Mouse (Mus musculus) T-helper 1 cell (primary cell): ENCODE data around the gene Thada.

Source experiments
- in situ Hi-C: fragments of 300-600 bp; cut with MboI, MseI; formaldehyde crosslinking; loops from one replicate; pipeline ENCODE4 v1.15.1; 2025; ENCODE audit warnings: high pct_unique_total_duplicates

Thada gene

GRCm38 (mm10) chr17:84351912-84352789, 113.9 kb downstream of the Thada start:
- in situ Hi-C loops, result no loop called here

- in situ Hi-C loops, result no loop called here
These were observed 114.7 kb downstream of the Thada start for GRCm38 (mm10) chr17:84351276-84351675.

GRCm38 (mm10) chr17:84348865-84349264, 117.1 kb downstream of the Thada start:
- in situ Hi-C loops, result no loop called here

GRCm38 (mm10) chr17:84342299-84342817, 123.6 kb downstream of the Thada start:
- in situ Hi-C loops, result no loop called here

- in situ Hi-C loops, result no loop called here
These were observed 124.3 kb downstream of the Thada start for GRCm38 (mm10) chr17:84341686-84342085.

- in situ Hi-C loops, result no loop called here
These were observed 125.4 kb downstream of the Thada start for GRCm38 (mm10) chr17:84340574-84340973.

- in situ Hi-C loops, result no loop called here
These were observed 130.0 kb downstream of the Thada start for GRCm38 (mm10) chr17:84335996-84336395.

DNA sequence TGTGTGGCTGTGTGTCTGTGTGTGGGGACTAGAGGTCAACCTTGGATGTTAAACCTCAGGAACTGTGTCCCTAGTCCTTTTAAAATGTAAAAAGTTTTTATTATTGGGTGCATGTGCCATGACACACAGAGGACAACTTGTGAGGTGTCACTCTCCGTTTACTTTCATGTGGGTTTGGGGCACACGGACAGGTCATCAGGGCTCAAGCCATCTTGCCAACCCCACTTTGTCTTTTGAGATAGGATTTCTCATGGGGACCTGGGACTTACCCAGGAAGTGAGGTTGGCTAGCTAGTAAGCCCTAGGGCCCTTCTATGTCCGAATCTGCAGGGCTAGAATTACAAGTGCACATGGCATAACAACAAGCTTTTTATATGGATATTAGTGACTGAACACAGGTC, 130.9 kb downstream of the Thada start:
- in situ Hi-C loops, result no loop called here

DNA sequence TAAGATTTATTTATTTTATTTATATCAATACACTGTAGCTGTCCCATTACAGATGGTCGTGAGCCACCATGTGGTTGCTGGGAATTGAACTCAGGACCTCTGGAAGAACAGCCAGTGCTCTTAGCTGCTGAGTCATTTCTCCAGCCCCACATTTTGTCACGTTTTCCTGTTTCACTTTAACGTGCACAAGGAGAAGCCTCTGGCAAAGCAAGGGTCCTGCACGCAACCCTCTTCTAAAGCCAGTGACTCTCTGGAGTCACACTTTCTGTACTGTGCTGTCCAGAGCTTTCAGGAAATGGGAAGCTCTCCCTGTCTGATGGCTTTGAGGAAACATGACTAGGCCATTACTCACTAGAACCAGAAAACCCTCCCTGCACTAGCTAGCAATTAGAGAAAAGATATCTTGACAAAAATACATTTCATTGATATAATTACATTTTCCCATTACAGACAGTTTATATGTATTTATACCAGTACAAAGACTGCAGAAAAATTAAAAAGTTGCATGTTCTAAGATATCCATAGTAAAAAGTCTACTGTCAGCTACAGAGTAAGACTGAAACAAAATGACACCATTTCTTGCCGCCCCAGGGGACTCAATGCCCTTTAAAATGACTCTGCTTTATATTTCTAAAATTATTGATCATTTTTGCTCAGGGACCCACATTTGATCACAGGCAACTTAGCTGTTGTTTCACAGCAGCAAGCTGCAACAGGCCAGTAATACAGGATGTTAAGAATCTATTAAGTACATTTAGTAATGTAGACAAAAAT, 131.6 kb downstream of the Thada start:
- in situ Hi-C loops, result loop anchor here (5.0 kb wide), 1 partner anchor 78 kb away; no protein-coding TSS in a partner anchor

GRCm38 (mm10) chr17:84332940-84333339, 133.1 kb downstream of the Thada start:
- in situ Hi-C loops, result loop anchor here (5.0 kb wide), 1 partner anchor 79 kb away; no protein-coding TSS in a partner anchor

DNA sequence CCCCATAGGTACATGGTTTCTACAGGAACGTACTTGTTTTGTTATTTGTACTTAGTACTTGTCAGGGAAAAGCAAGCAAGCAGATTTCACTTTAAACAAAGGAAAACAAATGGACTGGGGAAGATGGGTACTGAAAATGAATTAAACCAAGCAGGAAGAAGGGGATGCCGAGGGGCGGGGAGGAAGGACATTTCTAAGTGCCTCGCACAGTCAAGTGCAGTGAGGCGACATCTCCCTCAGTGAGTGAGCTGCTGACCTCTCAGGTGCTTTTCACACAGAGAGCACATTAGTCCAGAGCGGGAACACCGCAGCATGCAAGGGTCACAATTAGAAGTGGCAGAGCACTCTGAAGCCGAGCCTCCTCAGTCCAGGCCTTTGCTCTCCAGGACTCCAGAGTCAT, 135.0 kb downstream of the Thada start:
- in situ Hi-C loops, result loop anchor here (5.0 kb wide), 1 partner anchor 81 kb away; no protein-coding TSS in a partner anchor

- in situ Hi-C loops, result loop anchor here (5.0 kb wide), 1 partner anchor 82 kb away; no protein-coding TSS in a partner anchor
These were observed 135.5 kb downstream of the Thada start for GRCm38 (mm10) chr17:84330506-84330905.

DNA sequence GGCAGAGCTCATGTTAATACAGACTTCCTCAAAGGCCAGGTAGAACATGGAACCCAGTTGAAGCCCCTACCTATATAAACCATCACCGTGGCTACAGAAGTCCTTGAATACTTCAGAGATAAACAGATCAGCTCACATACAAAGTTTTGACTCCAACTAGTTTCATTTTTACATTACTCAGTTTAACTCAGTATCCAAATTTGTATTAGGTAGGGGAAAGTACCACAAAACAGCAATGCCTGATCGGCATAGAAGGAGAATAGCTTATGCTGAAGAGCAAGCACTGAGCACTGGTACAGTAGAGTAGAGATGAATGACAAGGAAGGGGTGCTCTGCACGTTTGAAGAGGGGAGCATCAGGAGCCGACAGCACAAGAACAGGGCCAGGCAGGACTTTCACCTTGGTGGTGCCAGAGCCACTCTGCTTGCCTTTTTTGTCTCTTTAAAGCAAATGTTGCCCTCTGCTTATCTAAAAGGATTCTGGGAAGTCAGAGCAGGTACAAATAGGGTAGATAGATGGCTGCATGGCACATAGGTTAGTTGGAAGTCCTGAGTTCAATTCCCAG, 136.0 kb downstream of the Thada start:
- in situ Hi-C loops, result loop anchor here (5.0 kb wide), 1 partner anchor 82 kb away; no protein-coding TSS in a partner anchor

DNA sequence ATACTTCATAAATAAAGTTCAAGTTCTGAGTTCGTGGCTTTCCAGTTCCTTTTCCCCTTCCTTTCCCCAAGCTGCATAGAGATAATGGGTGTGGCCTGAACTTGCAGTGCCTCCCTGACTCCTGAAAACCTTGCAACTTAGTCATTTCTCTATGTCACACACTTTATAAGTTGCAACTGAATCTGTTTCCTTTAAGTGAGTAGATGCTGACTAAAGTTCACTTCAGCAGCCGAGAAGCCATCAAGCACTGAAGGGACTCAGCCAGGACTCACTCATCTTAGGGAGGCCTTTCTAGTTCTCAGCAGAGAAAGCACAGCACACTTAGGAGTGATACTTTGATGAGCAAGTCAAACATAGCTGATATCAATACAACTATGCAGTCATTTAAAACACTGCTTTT, 137.5 kb downstream of the Thada start:
- in situ Hi-C loops, result no loop called here

DNA sequence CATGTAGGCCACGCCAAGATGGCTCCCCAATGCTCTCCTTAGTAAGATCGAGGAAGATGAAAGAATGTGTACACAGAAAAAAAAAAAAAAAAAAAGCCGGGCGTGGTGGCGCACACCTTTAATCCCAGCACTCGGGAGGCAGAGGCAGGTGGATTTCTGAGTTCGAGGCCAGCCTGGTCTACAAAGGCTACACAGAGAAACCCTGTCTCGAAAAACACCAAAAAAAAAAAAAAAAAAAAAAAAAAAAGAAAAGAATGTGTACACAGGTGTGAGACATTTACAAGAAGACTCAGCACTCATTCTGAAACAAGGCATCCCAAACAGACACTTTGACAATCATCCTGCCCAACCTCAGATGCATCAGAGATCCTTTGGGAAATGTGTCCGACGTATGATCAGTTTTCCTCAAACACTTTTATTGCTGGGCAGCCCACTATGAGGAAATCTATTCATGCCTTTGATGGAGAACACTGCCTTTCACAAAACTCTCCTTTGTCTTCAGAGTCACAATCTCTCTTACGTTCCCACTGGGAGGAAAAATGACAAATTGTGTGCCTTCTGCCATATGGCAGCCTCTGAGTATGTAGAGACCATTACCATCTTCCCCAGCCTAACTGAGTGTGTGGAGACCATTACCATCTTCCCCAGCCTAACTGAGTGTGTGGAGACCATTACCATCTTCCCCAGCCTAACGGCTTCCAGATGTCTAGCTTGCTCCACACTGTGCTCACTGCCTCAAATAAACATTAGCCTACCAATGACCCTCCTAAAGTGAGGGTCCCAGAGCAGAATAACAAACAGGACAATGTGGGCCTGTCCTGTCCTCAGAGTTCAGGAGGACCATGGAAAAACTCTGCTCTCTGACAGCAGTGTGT, 138.7 kb downstream of the Thada start:
- in situ Hi-C loops, result no loop called here

- in situ Hi-C loops, result no loop called here
These were observed 143.8 kb downstream of the Thada start for GRCm38 (mm10) chr17:84322176-84322575.

GRCm38 (mm10) chr17:84321351-84321750, 144.7 kb downstream of the Thada start:
- in situ Hi-C loops, result no loop called here

- in situ Hi-C loops, result no loop called here
These were observed 145.4 kb downstream of the Thada start for GRCm38 (mm10) chr17:84320576-84320975.

GRCm38 (mm10) chr17:84314341-84314740, 151.7 kb downstream of the Thada start:
- in situ Hi-C loops, result no loop called here

DNA sequence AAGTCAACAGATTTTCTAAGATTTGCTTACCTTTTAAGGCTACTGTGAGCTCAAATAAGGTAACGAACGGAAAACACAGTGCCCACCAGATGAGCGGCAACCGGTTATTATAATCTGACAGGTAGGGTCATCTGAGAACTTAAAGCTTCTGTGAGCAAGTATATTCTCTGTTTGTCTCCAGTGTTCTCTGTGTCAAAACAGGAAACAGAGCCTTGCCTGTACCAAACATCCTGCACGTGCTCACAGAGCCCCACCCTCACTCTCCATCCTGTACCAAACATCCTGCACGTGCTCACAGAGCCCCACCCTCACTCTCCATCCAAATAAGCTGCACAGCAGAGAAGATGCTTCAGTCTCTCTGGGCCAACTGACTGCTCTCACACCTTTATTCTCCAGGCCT, 152.5 kb downstream of the Thada start:
- in situ Hi-C loops, result no loop called here

- in situ Hi-C loops, result no loop called here
These were observed 159.9 kb downstream of the Thada start for GRCm38 (mm10) chr17:84306151-84306550.
